In genomic region chr5:37864309-37864708, GRCm38 (mm10) we compare ENCODE assay signal across 36 mouse cellular contexts. TPM values are rescaled to one million over a fixed set of nuclear protein-coding genes. Genes with fewer than 3 reads are reported as not detected.
"Had no signal": no experiment of that assay in that cellular context is flagged by ENCODE, and none has a peak within 500 bp of the region (broad histone marks: within the 10 kb centered on the region; RNA-seq: fewer than 3 reads in every experiment).

No protein-coding gene starts in this region.

- H3K27me3 ChIP-seq: intestine, embryonic 15.5 days had no signal

- H3K36me3 ChIP-seq: heart, embryonic 12.5 days; heart, embryonic 13.5 days; heart, embryonic 15.5 days; hindbrain, embryonic 10.5 days; hindbrain, embryonic 12.5 days; hindbrain, embryonic 13.5 days; hindbrain, embryonic 15.5 days; intestine, embryonic 15.5 days; kidney, embryonic 15.5 days had no signal

- H3K27ac ChIP-seq: heart, embryonic 13.5 days; heart, embryonic 15.5 days; hindbrain, embryonic 10.5 days; hindbrain, embryonic 12.5 days; hindbrain, embryonic 13.5 days; hindbrain, embryonic 14.5 days; hindbrain, embryonic 15.5 days; hindbrain, postnatal 0 days; intestine, embryonic 15.5 days; kidney, embryonic 15.5 days; kidney, postnatal 0 days; layer of hippocampus, adult 2 months; left cerebral cortex, adult 2 months had no signal

- H3K4me2 ChIP-seq: heart, embryonic 11.5 days; heart, embryonic 12.5 days; heart, embryonic 13.5 days; heart, embryonic 15.5 days; hindbrain, embryonic 12.5 days; hindbrain, embryonic 13.5 days; hindbrain, embryonic 14.5 days; hindbrain, embryonic 15.5 days; intestine, embryonic 15.5 days; kidney, embryonic 15.5 days had no signal

- H3K4me1 ChIP-seq: heart, embryonic 12.5 days; heart, embryonic 13.5 days; heart, embryonic 15.5 days; hindbrain, embryonic 12.5 days; intestine, embryonic 15.5 days; kidney, embryonic 15.5 days had no signal

- H3K4me3 ChIP-seq: heart, embryonic 12.5 days; heart, embryonic 13.5 days; heart, embryonic 15.5 days; hindbrain, embryonic 10.5 days; hindbrain, embryonic 12.5 days; hindbrain, embryonic 13.5 days; hindbrain, embryonic 15.5 days; intestine, embryonic 15.5 days; kidney, embryonic 15.5 days; layer of hippocampus, adult 2 months; left cerebral cortex, adult 2 months had no signal

- H3K9ac ChIP-seq: heart, embryonic 12.5 days; heart, embryonic 13.5 days; heart, embryonic 15.5 days; hindbrain, embryonic 12.5 days; hindbrain, embryonic 13.5 days; hindbrain, embryonic 14.5 days; hindbrain, embryonic 15.5 days; intestine, embryonic 15.5 days; kidney, embryonic 15.5 days had no signal

- DNase-seq: heart, postnatal 10 days; heart, postnatal 14 days; heart, postnatal 36 days; heart, postnatal 4 days; kidney, adult 11 months; kidney, adult 18-20 months; kidney, adult 2 months; kidney, adult 8-10 months; kidney, adult 9 months; kidney, postnatal 10 days; kidney, postnatal 14 days; kidney, postnatal 25 days; kidney, postnatal 36 days; kidney, postnatal 4 days; layer of hippocampus, adult 9-11 months; layer of hippocampus, postnatal 36 days had no signal

- H3K9me3 ChIP-seq: heart, embryonic 12.5 days; heart, embryonic 13.5 days; heart, embryonic 15.5 days; hindbrain, embryonic 10.5 days; hindbrain, embryonic 12.5 days; hindbrain, embryonic 13.5 days; hindbrain, embryonic 15.5 days; intestine, embryonic 15.5 days; kidney, embryonic 15.5 days had no signal

- ATAC-seq: hindbrain, embryonic 16.5 days; hindbrain, postnatal 0 days; inflammation-experienced regulatory T-cells, adult 6 months; intestine, embryonic 15.5 days; intestine, embryonic 16.5 days; intestine, postnatal 0 days had no signal

RNA-seq across cellular contexts. Expression of gene Msx1, which starts 39.9 kb away (rescaled TPM):
- total RNA-seq: hematopoietic stem cell, adult 5-6 weeks had no signal
- polyA plus RNA-seq: inflammation-experienced regulatory T-cells, adult 6 months had no signal
